Mouse (Mus musculus) heart, embryonic 12.5 days (tissue): ENCODE data around the gene Gm10322. TPM values are rescaled to one million over a fixed set of nuclear protein-coding genes. Genes with fewer than 3 reads are reported as not detected.

Experiments
- ATAC-seq: fragments of 200-750 bp; cut with Nextera tagmentation; 2 replicates; pipeline ENCODE4 v1.8.0; 2017; ENCODE audit warnings: moderate TSS enrichment, moderate library complexity; ENCODE audit not compliant: insufficient number of reproducible peaks, low FRiP score
- H3K27ac ChIP-seq: fragments of 300-500 bp; sonication (generic); 2 replicates; pipeline ENCODE4 v1.5.1; 2016; ENCODE audit warnings: mild to moderate bottlenecking, moderate library complexity; ENCODE audit not compliant: poor library complexity, severe bottlenecking
- H3K27me3 ChIP-seq: fragments of 300-500 bp; sonication (generic); replicated peaks from 2 replicates; pipeline ENCODE4 v1.6.1; 2016; ENCODE audit warnings: mild to moderate bottlenecking, moderate library complexity
- H3K36me3 ChIP-seq: fragments of 300-500 bp; sonication (generic); 2 replicates; pipeline ENCODE4 v1.6.1; 2016; ENCODE audit warnings: mild to moderate bottlenecking, moderate library complexity
- H3K4me1 ChIP-seq: fragments of 300-500 bp; sonication (generic); replicated peaks from 2 replicates; pipeline ENCODE4 v1.6.1; 2016; ENCODE audit warnings: mild to moderate bottlenecking
- H3K4me2 ChIP-seq: fragments of 300-500 bp; sonication (generic); 2 replicates; pipeline ENCODE4 v1.6.1; 2016; ENCODE audit warnings: mild to moderate bottlenecking, moderate library complexity
- H3K4me3 ChIP-seq: fragments of 300-500 bp; sonication (generic); 2 replicates; pipeline ENCODE4 v1.5.1; 2016; ENCODE audit warnings: mild to moderate bottlenecking
- H3K9ac ChIP-seq: fragments of 300-500 bp; sonication (generic); 2 replicates; pipeline ENCODE4 v1.6.1; 2016; ENCODE audit warnings: mild to moderate bottlenecking, moderate library complexity
- H3K9me3 ChIP-seq: fragments of 300-500 bp; sonication (generic); replicated peaks from 2 replicates; pipeline ENCODE4 v1.6.1; 2016; ENCODE audit warnings: mild to moderate bottlenecking, moderate library complexity
- WGBS: fragments of 180-500 bp; shearing (Covaris S2); methylation state at CpG from one replicate; pipeline ENCODE4 v1.1.7; 2016; 5-methylcytosine and 5-hydroxymethylcytosine counted together
- polyA plus RNA-seq: library from polyadenylated mRNA; unstranded; fragments of >200 nt; fragmentation: Nextera tagmentation; extraction: Ambion mirVana; gene quantifications from 2 replicates; pipeline ENCODE4 v1.2.1, GENCODE M21; 2016

Gm10322 gene
- polyA plus RNA-seq, 1 experiment from 2014 or later = not detected

DNA sequence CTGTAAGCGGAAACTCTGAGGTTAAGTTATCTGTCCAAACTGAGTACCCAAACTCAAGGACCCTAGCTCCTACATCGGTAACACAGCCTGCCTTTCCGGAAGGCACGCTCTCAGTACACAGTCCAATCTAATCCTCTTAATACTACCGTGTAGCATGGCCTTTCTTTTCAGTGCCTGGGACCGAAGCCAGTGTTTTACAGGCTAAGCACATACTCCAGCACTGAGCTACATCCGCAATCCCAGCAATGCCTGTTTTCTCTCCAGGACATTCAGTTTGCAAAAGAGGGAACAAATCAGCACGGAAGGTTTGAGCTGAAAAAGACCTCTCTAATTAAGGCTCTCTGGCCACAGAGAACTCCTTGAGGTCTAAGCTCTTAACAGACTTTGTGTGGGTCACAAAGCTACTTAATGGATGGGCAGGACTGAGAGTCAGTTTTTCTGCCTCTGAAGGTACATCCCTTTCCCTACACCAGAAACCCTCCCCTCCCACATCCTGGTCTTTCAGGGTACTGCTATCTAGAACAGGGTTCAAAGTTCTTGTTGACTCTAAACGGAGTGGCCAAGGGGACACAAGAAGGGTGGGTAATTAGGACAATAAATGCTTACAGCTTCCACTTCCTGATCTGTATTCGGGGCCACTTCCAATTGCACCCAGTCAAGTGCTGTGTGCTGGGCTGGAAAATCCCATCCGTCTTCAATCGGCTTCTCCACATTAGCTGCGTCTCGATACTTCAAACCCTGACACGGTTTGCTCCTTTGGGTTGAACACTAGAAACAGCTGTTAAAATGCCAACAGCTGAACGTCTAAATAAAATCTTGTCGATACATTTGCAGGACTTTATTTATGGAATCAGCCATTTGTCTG lies 13.0 kb downstream of the Gm10322 start:
- Histone ChIP-seq H3K4me3 (no peak overlapping the region), H3K27me3 (no peaks in the 10 kb centered on the region), H3K4me1 (no peaks in the 10 kb centered on the region), H3K27ac (no peak overlapping the region), H3K4me2 (no peak overlapping the region), H3K9ac (no peak overlapping the region), H3K9me3 (0 out of 2 replicates have a peak, but pooled peaks cover 3% of the 10 kb centered on the region), H3K36me3 (no peaks in the 10 kb centered on the region)
- ATAC-seq = no peak
- 75% methylated on average over 17 of the region's 17 CpGs for WGBS

- H3K9ac ChIP-seq = no peak overlapping the region
- no peaks in the 10 kb centered on the region for H3K4me1 ChIP-seq
- no peak overlapping the region for H3K4me2 ChIP-seq
- no peak overlapping the region for H3K27ac ChIP-seq
- H3K27me3 ChIP-seq = no peaks in the 10 kb centered on the region
- ATAC-seq = no peak
- WGBS = 81% methylated on average over 4 of the region's 4 CpGs
- H3K36me3 ChIP-seq = no peaks in the 10 kb centered on the region
- no peak overlapping the region for H3K4me3 ChIP-seq
- 0 out of 2 replicates have a peak, but pooled peaks cover 3% of the 10 kb centered on the region for H3K9me3 ChIP-seq
Observed at GRCm38 (mm10) chr10:59629506-59629782, 13.6 kb downstream of the Gm10322 start.

- Histone ChIP-seq H3K4me1 (0 out of 2 replicates have a peak, but pooled peaks cover 5% of the 10 kb centered on the region), H3K4me2 (no peak overlapping the region), H3K4me3 (no peak overlapping the region), H3K9me3 (peaks cover 3% of the 10 kb centered on the region; the same call in 1 of the 2 replicates), H3K27me3 (no peaks in the 10 kb centered on the region), H3K9ac (no peak overlapping the region), H3K36me3 (no peaks in the 10 kb centered on the region), H3K27ac (no peak overlapping the region)
- 86% methylated on average over 2 of the region's 2 CpGs for WGBS
- no peak for ATAC-seq
Observed at GRCm38 (mm10) chr10:59636048-59636447, 20.2 kb downstream of the Gm10322 start.

- H3K36me3 ChIP-seq = no peaks in the 10 kb centered on the region
- no peak for ATAC-seq
- H3K9ac ChIP-seq = no peak overlapping the region
- peaks cover 3% of the 10 kb centered on the region; the same call in 1 of the 2 replicates for H3K9me3 ChIP-seq
- H3K27me3 ChIP-seq = no peaks in the 10 kb centered on the region
- H3K4me1 ChIP-seq = 0 out of 2 replicates have a peak, but pooled peaks cover 5% of the 10 kb centered on the region
- H3K4me3 ChIP-seq = no peak overlapping the region
- H3K4me2 ChIP-seq = no peak overlapping the region
- no peak overlapping the region for H3K27ac ChIP-seq
- WGBS = 73% methylated on average over 16 of the region's 16 CpGs
Observed at GRCm38 (mm10) chr10:59636751-59637533, 21.1 kb downstream of the Gm10322 start.

GRCm38 (mm10) chr10:59637596-59638124 lies 21.8 kb downstream of the Gm10322 start:
- WGBS = 75% methylated on average over 7 of the region's 7 CpGs
- Histone ChIP-seq H3K4me1 (0 out of 2 replicates have a peak, but pooled peaks cover 5% of the 10 kb centered on the region), H3K27ac (0 out of 2 replicates have a peak overlapping the region, but pooled peaks have one; percentile 3), H3K36me3 (no peaks in the 10 kb centered on the region), H3K27me3 (no peaks in the 10 kb centered on the region), H3K9ac (no peak overlapping the region), H3K4me3 (no peak overlapping the region), H3K4me2 (no peak overlapping the region), H3K9me3 (peaks cover 2% of the 10 kb centered on the region; the same call in 1 of the 2 replicates)
- ATAC-seq = no peak

DNA sequence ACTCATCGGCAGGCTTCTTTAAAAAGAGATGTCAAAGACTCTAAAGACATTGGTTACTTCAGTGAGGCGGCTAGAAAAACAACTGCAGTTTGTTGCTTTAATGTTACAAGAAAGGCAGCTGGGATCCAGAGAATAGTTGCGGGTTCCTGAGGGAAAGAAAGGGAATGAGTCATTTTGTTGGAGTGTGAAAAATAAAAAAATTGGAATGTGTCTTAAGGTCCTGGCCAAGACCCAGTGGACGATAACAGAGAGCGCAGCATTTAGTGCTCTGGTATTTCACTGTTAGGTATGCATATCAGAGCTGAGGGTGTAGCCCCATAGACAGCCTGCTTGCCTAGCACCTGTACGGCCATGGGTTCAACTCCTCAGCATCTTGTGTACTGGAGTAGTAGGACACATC lies 22.7 kb downstream of the Gm10322 start:
- WGBS = 71% methylated on average over 6 of the region's 6 CpGs
- H3K27ac ChIP-seq = no peak overlapping the region

DNA sequence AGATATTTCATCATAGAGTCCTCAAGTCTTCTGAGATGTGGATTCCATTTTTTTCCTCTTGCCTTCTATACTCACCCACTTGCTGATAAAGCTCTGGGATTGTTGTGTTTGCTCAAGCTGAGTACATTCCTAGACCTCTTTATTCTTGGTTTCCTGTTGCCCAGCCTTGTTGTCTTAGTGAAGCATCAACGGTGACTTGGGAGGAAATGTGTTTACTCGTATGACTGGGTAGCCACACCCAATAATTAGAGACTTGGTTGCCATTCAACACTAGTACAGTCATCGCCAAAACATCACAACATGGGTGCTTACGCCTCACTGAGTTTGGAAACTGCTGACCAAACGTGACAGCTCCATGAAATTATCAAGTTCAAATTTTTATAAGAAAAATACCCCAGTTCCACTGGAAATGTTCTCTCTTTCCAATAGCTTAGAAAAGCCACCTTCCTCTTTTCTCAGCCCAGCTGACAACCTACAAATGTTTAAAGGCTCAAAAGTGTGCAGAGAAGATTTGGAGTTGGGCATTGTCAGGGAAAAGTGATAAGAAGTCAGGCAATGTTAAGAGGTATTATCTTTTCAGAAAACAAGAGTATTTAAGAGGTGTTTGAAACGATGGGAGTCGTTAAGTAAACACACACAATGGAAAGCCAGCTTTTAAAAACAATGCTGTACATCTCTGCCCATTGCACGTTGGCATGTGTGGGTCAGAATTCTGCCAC lies 27.0 kb downstream of the Gm10322 start:
- H3K27ac ChIP-seq = no peak overlapping the region
- no peak overlapping the region for H3K9ac ChIP-seq
- H3K4me3 ChIP-seq = no peak overlapping the region
- H3K27me3 ChIP-seq = no peaks in the 10 kb centered on the region
- H3K4me2 ChIP-seq = no peak overlapping the region
- H3K9me3 ChIP-seq = 0 out of 2 replicates have a peak, but pooled peaks cover 5% of the 10 kb centered on the region
- no peaks in the 10 kb centered on the region for H3K36me3 ChIP-seq
- ATAC-seq = no peak
- peaks cover 4% of the 10 kb centered on the region; the same call in 1 of the 2 replicates for H3K4me1 ChIP-seq
- WGBS = 60% methylated on average over 8 of the region's 8 CpGs

More for the DNA sequence above, 22.7 kb downstream of the Gm10322 start:
- Histone ChIP-seq H3K36me3 (no peaks in the 10 kb centered on the region), H3K4me2 (no peak overlapping the region), H3K9me3 (no peaks in the 10 kb centered on the region; the same call in 1 of the 2 replicates), H3K4me3 (no peak overlapping the region), H3K27me3 (no peaks in the 10 kb centered on the region), H3K4me1 (0 out of 2 replicates have a peak, but pooled peaks cover 5% of the 10 kb centered on the region), H3K9ac (no peak overlapping the region)
- ATAC-seq = no peak

GRCm38 (mm10) chr10:59643645-59644044 lies 27.8 kb downstream of the Gm10322 start:
- H3K4me3 ChIP-seq = no peak overlapping the region
- no peak for ATAC-seq
- no peaks in the 10 kb centered on the region for H3K27me3 ChIP-seq
- no peak overlapping the region for H3K27ac ChIP-seq
- H3K4me1 ChIP-seq = no peaks in the 10 kb centered on the region; the same call in 1 of the 2 replicates
- no peak overlapping the region for H3K9ac ChIP-seq
- WGBS = 77% methylated on average over 9 of the region's 9 CpGs
- H3K4me2 ChIP-seq = no peak overlapping the region
- H3K9me3 ChIP-seq = 0 out of 2 replicates have a peak, but pooled peaks cover 9% of the 10 kb centered on the region
- no peaks in the 10 kb centered on the region for H3K36me3 ChIP-seq

- H3K36me3 ChIP-seq = no peaks in the 10 kb centered on the region
- peaks cover 9% of the 10 kb centered on the region; the same call in 1 of the 2 replicates for H3K9me3 ChIP-seq
- WGBS = 52% methylated on average over 2 of the region's 2 CpGs
- H3K4me3 ChIP-seq = no peak overlapping the region
- H3K4me1 ChIP-seq = no peaks in the 10 kb centered on the region; the same call in 1 of the 2 replicates
- H3K27ac ChIP-seq = no peak overlapping the region
- ATAC-seq = no peak
- no peak overlapping the region for H3K9ac ChIP-seq
- no peaks in the 10 kb centered on the region for H3K27me3 ChIP-seq
- H3K4me2 ChIP-seq = no peak overlapping the region
Observed at GRCm38 (mm10) chr10:59644710-59645109, 28.8 kb downstream of the Gm10322 start.

GRCm38 (mm10) chr10:59645153-59645552 lies 29.3 kb downstream of the Gm10322 start:
- WGBS = 45% methylated on average over 4 of the region's 4 CpGs
- H3K4me1 ChIP-seq = no peaks in the 10 kb centered on the region; the same call in 1 of the 2 replicates
- H3K27me3 ChIP-seq = no peaks in the 10 kb centered on the region
- no peaks in the 10 kb centered on the region for H3K36me3 ChIP-seq
- no peak overlapping the region for H3K4me3 ChIP-seq
- no peak overlapping the region for H3K4me2 ChIP-seq
- peaks cover 9% of the 10 kb centered on the region for H3K9me3 ChIP-seq
- no peak for ATAC-seq
- no peak overlapping the region for H3K9ac ChIP-seq
- no peak overlapping the region for H3K27ac ChIP-seq
